Mouse (Mus musculus): Measurements from ENCODE around the gene Gadl1. TPM values are rescaled to one million over a fixed set of nuclear protein-coding genes. Genes with fewer than 3 reads are reported as not detected.

Gadl1 gene
- total RNA-seq, 1 experiment from 2014 or later: not detected

DNA sequence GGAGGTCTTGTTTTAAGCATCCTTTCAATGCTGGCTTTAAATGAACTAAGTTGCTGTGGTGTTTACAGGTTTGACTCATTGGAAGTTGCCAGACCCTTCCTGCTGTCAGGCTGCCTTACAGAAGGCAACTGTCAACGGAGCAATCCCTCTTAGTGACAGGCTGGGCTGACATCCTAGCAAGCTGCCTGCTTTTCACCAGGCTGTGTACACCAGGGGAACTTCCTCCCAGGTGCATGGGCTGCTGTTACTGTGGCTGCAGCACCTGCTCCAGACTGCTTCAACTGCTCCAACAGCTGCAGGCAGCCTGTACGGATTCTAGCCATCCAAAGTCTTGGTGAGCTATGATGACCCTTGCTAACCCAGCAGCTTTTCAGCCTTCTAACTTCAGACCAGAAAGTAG is 167.7 kb downstream of the Gadl1 start:
- ATAC-seq (replicated peaks; ENCODE audit: insufficient number of reproducible peaks, low FRiP score, low TSS enrichment, poor library complexity, severe bottlenecking): no peak

DNA sequence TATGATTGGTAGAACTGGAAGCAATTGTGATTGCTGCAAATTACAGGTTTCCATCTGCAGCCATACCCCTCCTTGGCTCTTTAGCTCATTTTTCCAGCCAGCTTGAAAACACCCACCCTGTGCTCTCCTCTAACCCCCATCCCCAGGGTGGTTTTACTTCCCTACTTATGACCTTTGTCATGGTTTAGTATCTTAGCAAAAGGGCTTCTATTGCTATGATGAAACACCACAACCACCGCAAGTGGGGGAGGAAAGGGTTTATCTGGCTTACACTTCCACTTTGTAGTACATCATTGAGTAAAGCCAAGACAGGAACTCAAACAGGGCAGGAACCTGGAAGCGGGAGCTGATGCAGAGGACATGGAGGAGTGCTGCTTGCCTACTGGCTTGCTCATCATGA is 168.2 kb downstream of the Gadl1 start:
- peak; percentile 92 for ATAC-seq (replicated peaks; ENCODE audit: insufficient number of reproducible peaks, low FRiP score, low TSS enrichment, poor library complexity, severe bottlenecking)

DNA sequence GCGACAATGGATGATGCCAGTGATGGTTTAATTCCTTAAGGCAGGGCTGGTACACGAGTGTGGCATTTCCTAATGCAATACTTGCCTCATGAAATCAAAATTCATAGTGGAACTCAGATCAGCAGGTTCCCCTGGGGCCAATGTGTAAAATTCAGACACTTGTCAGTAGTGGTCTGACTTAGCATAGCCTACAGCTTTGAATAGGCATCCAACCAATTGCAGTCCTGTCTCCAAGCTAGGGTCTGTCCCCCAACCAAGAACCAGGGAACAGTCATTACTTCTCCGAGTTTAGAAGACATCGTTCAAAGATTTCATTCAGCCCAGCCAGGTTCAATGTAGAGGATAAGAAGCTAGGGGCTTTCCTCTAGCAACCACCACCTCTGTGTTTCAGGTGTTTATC is 172.5 kb downstream of the Gadl1 start:
- ATAC-seq (replicated peaks; ENCODE audit: insufficient number of reproducible peaks, low FRiP score, low TSS enrichment, poor library complexity, severe bottlenecking): no peak

DNA sequence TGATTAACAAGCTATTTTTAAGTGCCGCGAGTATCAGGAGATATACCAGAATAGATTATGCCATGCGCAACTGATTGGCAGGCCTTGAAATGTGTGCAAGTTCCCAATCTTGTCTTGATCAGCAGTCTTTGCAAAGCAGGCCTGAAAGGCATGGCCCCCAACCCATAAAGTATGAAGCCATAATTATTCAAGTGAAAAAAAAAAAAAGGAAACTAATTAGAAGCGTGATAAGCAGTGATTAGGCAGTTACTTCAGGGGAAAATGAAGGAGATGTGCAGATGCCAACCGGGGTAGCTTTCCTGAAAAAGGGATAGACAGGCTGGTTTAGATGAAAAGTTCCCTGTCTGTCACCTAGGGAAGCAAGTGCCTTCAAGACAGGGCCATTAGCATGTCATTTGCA is 174.0 kb downstream of the Gadl1 start:
- no peak for ATAC-seq (replicated peaks; ENCODE audit: insufficient number of reproducible peaks, low FRiP score, low TSS enrichment, poor library complexity, severe bottlenecking)

DNA sequence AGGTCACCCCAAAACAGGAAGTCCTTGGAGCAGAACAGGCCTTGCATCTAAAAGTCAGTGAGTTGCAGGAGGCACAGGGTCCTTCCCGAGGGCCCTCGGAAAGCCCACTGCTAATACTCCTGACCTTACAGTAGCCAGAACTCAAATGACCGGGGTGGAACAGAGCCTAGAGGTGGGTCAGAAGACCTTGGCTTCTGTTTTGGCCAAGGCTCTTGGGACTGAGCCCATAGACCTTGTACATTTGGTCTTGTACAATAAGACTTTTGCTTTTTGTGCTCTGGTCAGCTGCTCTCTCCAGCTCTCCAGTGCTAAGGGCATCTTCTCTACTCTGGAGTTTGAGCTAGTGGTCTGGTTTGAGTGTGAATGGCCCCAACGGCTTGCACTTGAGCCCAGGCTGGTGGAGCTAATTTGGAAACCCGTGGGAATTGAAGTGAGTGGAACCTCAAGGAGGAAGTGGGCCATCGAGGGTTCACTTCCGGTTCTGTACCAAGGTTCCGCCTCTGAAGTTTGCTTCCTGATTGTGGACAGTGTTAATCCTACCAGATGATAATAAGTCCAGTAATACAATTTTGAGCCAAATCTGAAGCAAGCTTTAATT is 174.6 kb downstream of the Gadl1 start:
- ATAC-seq (replicated peaks; ENCODE audit: insufficient number of reproducible peaks, low FRiP score, low TSS enrichment, poor library complexity, severe bottlenecking): peak; percentile 64

DNA sequence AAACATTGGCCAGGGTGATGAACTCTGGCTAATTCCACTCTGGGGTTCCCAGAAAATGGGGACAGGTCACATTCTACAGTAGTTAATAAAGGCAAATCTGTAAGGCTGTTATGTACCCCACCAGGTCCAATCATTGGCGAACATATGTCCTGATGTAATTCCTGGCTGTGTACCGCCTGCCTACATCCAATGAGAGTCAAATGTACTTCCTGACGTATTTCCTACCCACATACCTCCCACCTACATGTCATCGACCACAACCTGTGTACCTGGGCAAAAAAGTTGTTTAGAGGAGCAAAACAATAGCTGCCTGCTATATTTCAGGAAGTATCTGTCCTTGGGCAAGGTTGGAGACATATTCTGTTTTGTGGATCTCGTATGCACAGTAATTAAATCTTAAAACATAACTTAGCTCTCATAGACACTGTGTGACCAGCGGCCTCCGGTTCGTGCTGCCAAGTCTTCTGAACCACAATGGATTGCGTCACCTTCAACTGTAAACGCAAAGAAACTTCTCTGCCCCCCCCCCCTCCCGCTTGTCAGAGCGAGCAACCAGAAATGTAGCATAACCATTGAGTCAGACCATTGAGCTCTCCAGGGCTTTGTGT is 175.2 kb downstream of the Gadl1 start:
- ATAC-seq (replicated peaks; ENCODE audit: insufficient number of reproducible peaks, low FRiP score, low TSS enrichment, poor library complexity, severe bottlenecking): peak; percentile 28

DNA sequence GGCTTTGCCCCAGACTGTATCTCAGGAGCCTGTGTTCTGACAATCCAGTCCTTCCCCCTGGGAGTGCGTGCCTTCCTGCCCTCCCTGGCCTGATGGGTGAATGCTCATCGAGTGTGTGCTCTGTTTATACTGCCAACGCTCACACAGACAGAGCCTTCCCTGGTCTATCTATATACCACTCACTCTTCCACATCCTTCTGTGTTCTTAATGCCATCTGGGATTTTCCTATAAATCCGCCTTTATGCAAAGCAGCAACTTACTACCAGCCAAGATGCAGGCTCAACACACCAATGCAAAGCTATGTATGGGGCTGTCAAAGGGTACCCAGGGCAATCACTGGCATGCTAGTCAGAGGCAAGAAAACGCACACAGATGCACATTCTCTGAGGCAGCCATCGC is 176.7 kb downstream of the Gadl1 start:
- ATAC-seq (replicated peaks; ENCODE audit: insufficient number of reproducible peaks, low FRiP score, low TSS enrichment, poor library complexity, severe bottlenecking): no peak

DNA sequence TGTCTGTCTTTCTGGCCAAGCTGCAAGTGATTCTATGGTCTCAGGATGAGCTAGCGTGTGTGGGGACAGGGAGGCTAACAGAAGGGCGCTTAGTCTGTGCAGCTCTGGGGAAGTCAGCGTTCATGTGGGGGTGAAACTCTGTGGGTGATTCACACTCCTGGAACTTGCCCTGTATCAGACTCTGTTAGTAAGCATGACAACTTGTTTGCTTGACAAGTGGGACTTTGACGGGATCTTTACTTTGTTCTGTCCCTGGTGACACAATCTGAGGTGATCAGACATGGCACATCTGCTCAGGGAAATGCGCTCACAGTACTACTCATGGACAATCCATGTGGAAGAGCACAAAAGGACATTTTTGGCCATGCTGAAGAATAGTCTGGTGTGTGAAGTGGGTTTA is 178.0 kb downstream of the Gadl1 start:
- no peak for ATAC-seq (replicated peaks; ENCODE audit: insufficient number of reproducible peaks, low FRiP score, low TSS enrichment, poor library complexity, severe bottlenecking)

DNA sequence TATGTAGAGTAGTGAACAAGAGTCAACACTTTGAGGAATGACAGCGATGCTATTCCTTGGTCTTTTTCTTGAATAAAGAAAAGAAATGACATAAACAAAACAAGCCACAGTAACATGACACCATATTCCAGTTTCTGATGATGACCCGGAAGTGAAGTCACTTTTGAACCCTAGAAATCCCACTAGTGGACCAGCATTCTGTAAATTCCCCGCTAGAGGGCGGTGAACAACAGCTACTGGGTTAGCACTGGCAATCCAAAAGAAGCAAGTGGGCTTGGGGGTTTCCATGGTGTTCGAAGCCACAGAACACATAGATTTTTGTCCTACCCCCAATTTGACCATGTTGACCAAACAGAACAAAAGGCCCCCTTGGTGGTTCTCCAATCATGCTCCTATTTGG is 178.6 kb downstream of the Gadl1 start:
- ATAC-seq (replicated peaks; ENCODE audit: insufficient number of reproducible peaks, low FRiP score, low TSS enrichment, poor library complexity, severe bottlenecking): no peak

DNA sequence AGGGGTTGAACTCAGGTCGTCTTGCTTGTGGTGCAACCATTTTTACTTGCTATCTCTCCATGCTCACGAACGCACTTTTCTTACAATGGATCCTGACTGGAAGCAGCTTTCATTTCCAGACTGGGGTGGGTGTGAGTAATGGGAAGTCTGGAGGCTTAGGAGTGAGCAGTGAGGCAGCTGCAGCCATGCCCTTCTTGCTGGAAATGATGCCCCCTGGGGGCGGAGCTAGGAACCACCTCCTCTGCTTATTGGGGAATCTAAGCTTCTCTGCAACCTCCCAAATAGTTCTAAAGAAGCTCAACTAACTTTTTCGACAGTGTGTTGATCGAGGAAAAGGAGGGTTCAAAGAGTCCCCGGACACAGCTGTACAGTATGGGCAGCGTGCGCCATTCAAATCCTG is 179.7 kb downstream of the Gadl1 start:
- ATAC-seq (replicated peaks; ENCODE audit: insufficient number of reproducible peaks, low FRiP score, low TSS enrichment, poor library complexity, severe bottlenecking): no peak

DNA sequence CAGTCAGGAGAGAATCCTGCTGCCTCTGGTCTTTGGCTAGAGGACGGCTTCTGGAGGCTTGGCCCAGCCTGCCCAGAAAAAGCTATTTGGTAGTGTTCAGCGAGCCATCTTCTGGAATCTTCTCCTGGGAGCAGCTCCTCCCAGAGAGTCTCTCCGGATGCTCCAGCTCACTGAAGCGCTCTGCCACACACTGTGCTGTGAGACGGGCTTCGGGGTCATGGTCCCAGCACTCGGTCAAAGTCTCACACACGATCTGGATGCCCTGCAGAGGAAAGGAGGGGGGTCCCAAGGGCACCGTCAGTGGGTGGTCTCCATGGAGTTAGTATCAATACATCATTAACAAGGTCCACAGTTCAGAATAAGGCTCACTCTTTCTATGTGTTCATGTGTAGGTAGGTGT is 181.0 kb downstream of the Gadl1 start:
- ATAC-seq (replicated peaks; ENCODE audit: insufficient number of reproducible peaks, low FRiP score, low TSS enrichment, poor library complexity, severe bottlenecking): no peak

DNA sequence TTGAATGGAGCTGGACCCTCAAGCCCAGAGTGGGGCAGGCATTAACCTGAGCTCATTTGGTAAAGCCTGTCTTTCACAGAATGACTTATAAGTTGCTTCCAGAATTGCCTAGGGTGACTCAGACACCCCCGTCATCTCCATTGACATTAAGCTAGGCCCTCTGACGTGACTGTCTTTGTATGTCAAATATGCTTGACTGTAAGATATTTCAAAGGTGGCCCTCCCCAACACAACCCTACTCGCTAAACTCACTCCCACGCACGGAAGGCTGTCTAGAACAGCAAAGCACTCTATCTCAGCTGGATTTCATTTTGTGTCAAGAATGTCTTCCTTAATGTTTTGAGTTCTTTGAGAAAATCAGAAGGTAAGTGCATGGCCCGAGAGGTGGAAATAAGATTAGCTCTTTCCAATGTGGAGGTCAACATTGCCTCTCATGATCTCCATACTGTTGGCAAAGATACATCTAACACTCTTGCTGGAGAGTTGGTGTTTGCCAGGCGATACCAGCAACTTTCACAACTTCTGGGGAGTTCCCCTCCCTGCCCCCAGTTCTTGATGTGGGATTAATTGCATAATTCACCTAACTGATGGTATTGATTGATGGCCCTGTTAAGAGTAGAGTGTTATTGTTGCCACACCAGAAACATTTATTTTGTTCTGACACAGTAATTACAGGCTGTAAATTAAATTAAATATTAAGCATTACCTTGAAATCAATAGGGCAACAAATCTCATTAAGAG is 182.0 kb downstream of the Gadl1 start:
- ATAC-seq (replicated peaks; ENCODE audit: insufficient number of reproducible peaks, low FRiP score, low TSS enrichment, poor library complexity, severe bottlenecking): no peak

DNA sequence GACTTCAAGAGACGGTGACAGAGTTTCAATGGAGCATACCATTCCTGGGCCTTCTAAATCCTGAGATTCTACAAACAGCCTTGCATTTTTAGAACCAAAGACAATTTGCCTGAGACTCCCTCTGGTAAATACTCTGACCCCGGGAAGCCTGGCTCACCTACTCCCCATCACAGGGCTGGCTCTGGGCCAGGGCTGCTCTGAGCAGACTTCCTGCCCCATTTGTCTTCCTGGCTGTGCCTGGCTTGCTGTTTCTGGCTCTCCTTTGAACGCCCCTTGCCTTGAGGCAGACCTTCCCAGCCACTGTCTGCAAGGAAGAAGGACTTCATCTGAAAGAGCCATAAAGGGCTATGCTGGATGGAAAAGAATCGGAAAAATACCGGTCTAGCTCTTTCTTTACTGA is 182.7 kb downstream of the Gadl1 start:
- no peak for ATAC-seq (replicated peaks; ENCODE audit: insufficient number of reproducible peaks, low FRiP score, low TSS enrichment, poor library complexity, severe bottlenecking)

DNA sequence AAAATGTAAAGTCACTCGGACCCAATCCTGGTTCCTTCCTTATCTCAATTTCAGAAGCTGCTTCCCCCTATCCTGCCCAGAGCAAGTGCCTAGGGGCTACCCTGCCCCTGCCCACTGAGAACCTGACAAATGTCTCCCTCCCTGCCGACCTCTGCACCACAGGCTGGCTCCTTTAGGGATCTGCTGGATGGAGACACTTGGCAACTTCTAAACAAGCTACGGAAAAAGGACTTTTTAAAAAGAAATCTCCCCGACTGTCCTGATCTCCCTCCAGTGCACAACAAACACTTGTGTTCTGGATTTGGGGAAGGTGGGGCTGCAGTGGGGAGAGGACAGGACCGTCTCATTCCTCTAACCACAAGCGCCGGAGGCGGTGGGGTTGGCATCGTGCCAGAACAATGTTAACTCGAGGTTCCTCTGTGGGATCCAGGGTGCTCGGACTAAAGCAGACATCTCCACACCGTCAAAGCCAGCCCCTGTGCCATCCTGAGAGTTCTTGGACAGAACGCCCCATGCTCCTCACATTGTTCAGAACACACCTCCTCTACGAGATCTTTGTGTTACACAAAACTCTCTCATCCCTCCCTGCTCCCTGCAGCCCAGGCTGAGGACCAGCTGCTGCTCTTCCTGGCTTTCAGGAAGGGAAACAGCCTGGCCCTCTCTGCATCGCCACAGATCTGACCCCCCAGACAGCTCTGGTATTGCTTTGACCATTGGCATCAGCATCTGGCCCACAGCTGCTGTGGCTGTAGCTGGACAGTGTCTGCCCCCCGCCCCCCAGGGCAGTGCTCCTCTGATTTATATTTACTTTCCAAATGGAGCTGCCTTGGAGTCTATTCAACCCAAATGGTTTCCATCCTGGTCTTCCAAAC is 189.7 kb downstream of the Gadl1 start:
- no peak for ATAC-seq (replicated peaks; ENCODE audit: insufficient number of reproducible peaks, low FRiP score, low TSS enrichment, poor library complexity, severe bottlenecking)

DNA sequence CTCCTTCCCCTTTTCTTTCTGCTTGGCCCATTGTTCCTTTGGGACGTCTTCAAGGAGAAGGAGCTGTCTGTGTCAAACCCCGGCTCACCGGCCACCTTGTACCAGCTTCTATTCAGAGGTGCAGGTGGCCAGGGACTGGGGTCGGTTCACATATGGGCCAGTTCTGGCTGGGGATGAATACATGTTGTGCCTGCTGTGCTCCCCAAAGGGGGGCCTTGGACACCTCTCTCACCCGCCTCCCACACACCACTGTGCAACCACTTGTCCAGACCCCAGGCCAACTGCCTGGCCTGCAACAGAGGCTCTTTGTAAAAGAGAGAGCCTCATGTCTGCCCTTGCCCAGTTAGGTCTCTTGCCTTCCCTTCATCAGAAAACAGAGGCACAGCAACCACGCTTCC is 190.3 kb downstream of the Gadl1 start:
- 0 out of 2 replicates have a peak, but pooled peaks have one; percentile 7 for ATAC-seq (replicated peaks; ENCODE audit: insufficient number of reproducible peaks, low FRiP score, low TSS enrichment, poor library complexity, severe bottlenecking)

DNA sequence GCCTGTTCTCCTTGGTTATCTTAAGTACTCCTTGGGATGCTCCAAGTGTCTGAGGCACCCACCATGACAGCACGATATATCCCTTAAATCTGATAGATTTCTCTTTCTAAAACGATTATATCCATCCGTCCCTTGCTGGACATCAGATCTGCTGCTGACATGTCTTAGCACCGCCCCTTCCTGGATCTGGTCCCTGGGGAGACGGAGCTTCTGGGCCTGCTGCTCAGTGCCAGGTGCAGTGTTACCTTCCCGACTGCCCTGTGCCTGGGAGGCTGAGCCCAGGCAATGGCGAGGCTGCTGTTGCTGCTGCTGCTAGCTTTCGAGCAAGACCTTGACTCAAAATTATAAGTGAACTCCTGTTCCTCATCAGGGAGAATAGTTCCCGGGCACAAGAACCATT is 190.8 kb downstream of the Gadl1 start:
- no peak for ATAC-seq (replicated peaks; ENCODE audit: insufficient number of reproducible peaks, low FRiP score, low TSS enrichment, poor library complexity, severe bottlenecking)

DNA sequence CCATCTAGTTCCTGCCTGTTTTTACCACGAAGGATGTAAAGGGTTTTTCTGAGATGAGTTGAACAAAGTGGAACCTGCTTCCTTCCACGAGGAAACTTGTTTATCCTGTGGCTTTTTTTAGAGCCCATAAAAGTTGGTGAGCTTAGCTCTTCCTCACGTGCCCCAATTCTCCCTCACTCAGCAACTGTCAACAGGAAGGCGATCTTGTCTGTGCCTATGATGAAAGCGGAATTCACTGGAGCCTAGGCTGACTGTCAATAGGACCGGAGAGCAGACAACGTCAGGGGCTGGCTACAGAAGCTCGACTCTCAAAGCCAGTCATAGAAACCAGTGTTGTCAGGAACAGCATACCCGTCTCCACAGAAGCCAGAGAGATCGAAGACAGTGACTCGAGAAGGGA is 192.6 kb downstream of the Gadl1 start:
- ATAC-seq (replicated peaks; ENCODE audit: insufficient number of reproducible peaks, low FRiP score, low TSS enrichment, poor library complexity, severe bottlenecking): 0 out of 2 replicates have a peak, but pooled peaks have one; percentile 20

DNA sequence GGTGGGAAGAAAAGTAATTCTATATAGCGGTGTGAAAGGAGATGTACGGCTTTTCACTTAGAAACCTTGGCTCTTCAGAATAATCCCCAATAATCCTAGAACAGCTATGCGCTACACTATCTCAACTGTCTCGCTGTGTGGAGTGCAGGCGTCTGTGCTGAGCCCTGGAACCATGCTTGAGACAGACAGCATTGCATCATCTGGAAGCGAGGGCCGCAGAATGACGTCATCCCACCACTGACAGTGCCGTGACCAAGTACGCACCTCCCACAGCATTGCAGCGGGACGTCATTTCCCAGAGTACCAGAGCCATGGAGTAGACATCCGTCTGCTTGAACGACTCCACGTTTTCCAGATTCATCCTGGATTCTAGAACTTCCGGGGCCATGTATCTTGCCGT is 195.5 kb downstream of the Gadl1 start:
- no peak for ATAC-seq (replicated peaks; ENCODE audit: insufficient number of reproducible peaks, low FRiP score, low TSS enrichment, poor library complexity, severe bottlenecking)

DNA sequence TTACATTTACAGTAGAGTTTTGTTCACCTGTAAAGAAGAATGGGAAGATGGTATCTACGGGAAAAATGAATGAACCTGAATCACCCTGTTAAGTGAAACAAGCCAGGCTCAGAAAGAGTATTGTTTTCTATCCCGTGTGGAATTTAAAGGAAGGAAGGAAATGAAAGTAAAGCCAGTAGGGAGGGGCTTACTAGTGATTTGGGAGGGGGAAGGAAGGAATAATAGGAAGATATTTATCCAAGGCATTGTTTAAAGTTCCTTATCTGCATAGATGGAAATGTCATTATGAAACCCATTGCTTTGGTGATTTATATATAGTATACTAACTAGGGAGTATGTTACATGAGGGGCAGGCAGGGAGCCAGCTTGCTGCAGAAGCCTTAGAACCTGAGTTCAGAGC is 199.5 kb downstream of the Gadl1 start:
- ATAC-seq (replicated peaks; ENCODE audit: insufficient number of reproducible peaks, low FRiP score, low TSS enrichment, poor library complexity, severe bottlenecking): no peak

Measured in monocyte, adult 5-6 weeks (primary cell).